Mouse (Mus musculus) heart, postnatal 0 days (tissue): ENCODE results near the gene Kcnk6.
A peak's percentile ranks its signal among the peaks of the same experiment; 100 is the strongest.

Source experiments
- CTCF ChIP-seq: IDR thresholded peaks from 2 replicates; pipeline ENCODE4 v1.5.1; 2016; ENCODE audit warnings: antibody characterized with exemption, control low read depth, low read depth
- EP300 ChIP-seq: IDR thresholded peaks from 2 replicates; pipeline ENCODE4 v1.6.1; 2016; ENCODE audit warnings: antibody characterized with exemption, low read depth

- TF ChIP-seq CTCF (peak; percentile 20), EP300 (no peak)
Observed at GRCm38 (mm10) chr7:29248261-29248841, 16.0 kb upstream of the Kcnk6 start, which contains the start of gene 2200002D01Rik.
